In the genomic region with DNA sequence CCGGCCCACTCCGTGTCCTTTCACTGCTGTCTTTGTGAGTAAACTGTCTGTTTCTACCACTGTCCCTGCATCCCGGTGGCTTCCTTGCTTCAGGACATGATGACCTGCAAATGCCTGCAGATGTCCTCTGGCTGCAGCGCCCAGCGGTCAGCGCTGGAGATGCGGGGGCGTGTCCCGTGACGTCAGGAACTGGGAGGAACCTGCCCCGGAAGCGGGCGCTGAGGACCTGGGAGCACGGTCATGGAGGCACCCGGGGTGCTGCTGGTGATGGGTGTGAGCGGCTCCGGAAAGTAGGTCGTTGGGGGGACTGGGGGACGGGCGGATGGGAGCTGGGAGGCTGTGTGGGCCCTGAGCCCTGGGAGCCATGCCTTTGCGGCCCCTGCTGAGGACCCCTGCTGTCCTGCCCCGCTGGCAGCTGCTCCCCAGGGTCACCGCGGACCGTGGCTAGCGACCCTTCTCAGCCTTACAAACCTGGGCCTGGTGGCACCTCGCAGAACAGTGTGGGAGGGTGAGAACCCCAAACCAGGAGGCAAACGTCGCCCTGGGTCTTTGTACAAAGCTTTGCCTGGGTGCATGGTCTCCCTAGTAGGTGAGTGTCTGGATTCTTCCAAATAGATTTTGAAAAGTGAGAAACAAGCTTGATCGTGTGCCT, we compare ENCODE assay signal across 8 mouse cellular contexts. TPM values are rescaled to one million over a fixed set of nuclear protein-coding genes. Genes with fewer than 3 reads are reported as not detected.
DNase-seq lines count a peak whose midpoint lies in the region; ATAC-seq lines count a peak whose summit lies in the region.

A gene (plus strand): TSS at position 203 of the 652 bp plus-strand sequence.

- H3K27ac ChIP-seq in intestine, embryonic 14.5 days (ENCODE audit: low read depth) = 0 out of 2 replicates have a peak within 1 kb of the TSS, but pooled peaks have one; percentile 6

- H3K4me2 ChIP-seq in intestine, embryonic 14.5 days (ENCODE audit: low read length) = peak within 1 kb of the TSS; percentile 84

- intact Hi-C loops in gastrocnemius, postnatal 36 days (cut with DNase I) = loop anchor here (2.0 to 10.0 kb wide), 4 partner anchors 27 to 387 kb away; a partner anchor contains a TSS
- intact Hi-C loops in left cerebral cortex, postnatal 14 days (cut with DNase I) = loop anchor here (2.0 to 5.0 kb wide), 2 partner anchors 227 to 430 kb away; a partner anchor contains a TSS

- WGBS in intestine, embryonic 14.5 days = under 1% methylated on average over 30 of the region's 30 CpGs

- 0 out of 2 replicates have a peak, but pooled peaks cover 2% of the 10 kb centered on the region for H3K9me3 ChIP-seq in intestine, embryonic 14.5 days (ENCODE audit: control insufficient read depth, low read length)

- peak; percentile 95 for DNase-seq in adrenal gland, adult 2 months
- peak; percentile 83 for DNase-seq in embryo, embryonic 11.5 days (ENCODE audit: low read depth, low spot score)
- peak; percentile 81 to 90 for DNase-seq in gastrocnemius, postnatal 36 days
- DNase-seq in intestine, embryonic 14.5 days (ENCODE audit: low spot score) = peak; percentile 95
- DNase-seq in left cerebral cortex, postnatal 14 days (ENCODE audit: low spot score in 2 of 2) = peak; percentile 67 to 78
- DNase-seq in right cerebral cortex, postnatal 14 days = peak; percentile 81
- peak; percentile 88 for DNase-seq in urinary bladder, postnatal 25 days (ENCODE audit: low spot score)

- H3K4me1 ChIP-seq in intestine, embryonic 14.5 days (replicated peaks; ENCODE audit: control insufficient read depth, insufficient read depth, low read length) = no peaks in the 10 kb centered on the region

- ATAC-seq in intestine, embryonic 14.5 days (replicated peaks; ENCODE audit: low FRiP score, low TSS enrichment, low read depth) = peak; percentile 84
- ATAC-seq in megakaryocyte-erythroid progenitor cell, adult 5-6 weeks (replicated peaks; ENCODE audit: low FRiP score, low TSS enrichment, poor library complexity, severe bottlenecking) = peak; percentile 84

- H3K4me3 ChIP-seq in intestine, embryonic 14.5 days (ENCODE audit: low read depth, low read length) = peak within 1 kb of the TSS; percentile 73

- H3K9ac ChIP-seq in intestine, embryonic 14.5 days (ENCODE audit: low read length) = peak within 1 kb of the TSS; percentile 68

- H3K27me3 ChIP-seq in intestine, embryonic 14.5 days (replicated peaks; ENCODE audit: control insufficient read depth, insufficient read depth, low read length) = no peaks in the 10 kb centered on the region

- H3K36me3 ChIP-seq in intestine, embryonic 14.5 days (ENCODE audit: control insufficient read depth, insufficient read depth, low read length) = peaks cover 14% of the 10 kb centered on the region

RNA-seq across cellular contexts. Expression of the gene that starts here (rescaled TPM):
- total RNA-seq in adrenal gland, adult 2 months (2021) = 10 to 100 TPM; 55.1 to 69.8 TPM
- 11.0 and 15.3 TPM in 2 replicates for polyA plus RNA-seq in adrenal gland, adult 2 months (2012; rRNA removed)
- 1 to 10 TPM; 8.5 to 8.6 TPM for total RNA-seq in gastrocnemius, postnatal 36 days (2021)
- 35.7 and 39.0 TPM in 2 replicates for polyA plus RNA-seq in intestine, embryonic 14.5 days (2014; fragmentation: Nextera tagmentation; extraction: Ambion mirVana)
- total RNA-seq in left cerebral cortex, postnatal 14 days (2021) = 10 to 100 TPM; 21.5 to 21.9 TPM
- total RNA-seq in megakaryocyte-erythroid progenitor cell, adult 5-6 weeks (2014; fragmentation: Nextera tagmentation) = 28.7 and 32.6 TPM in 2 replicates
- 29.1 and 43.7 TPM in 2 replicates for total RNA-seq in megakaryocyte-erythroid progenitor cell, adult 5-6 weeks (2017)

Comparison
In these comparisons a context has a peak if more than half of its experiments do, and no peak if none do; other contexts are left out.
1. Peak in every context shown above with its lines: DNase-seq, ATAC-seq, H3K4me3 ChIP-seq and H3K27ac ChIP-seq.